Mouse (Mus musculus) E14TG2a.4 (cell line): Measurements from ENCODE around the gene Cnot8.

Source experiments
- CTCF ChIP-seq: conservative IDR thresholded peaks from 2 replicates; pipeline ENCODE4 v1.5.1; 2014; ENCODE audit warnings: low read length
- POU5F1 ChIP-seq: IDR thresholded peaks from 2 replicates; pipeline ENCODE4 v1.6.1; 2014; ENCODE audit warnings: low read length, borderline replicate concordance

GRCm38 (mm10) chr11:58143704-58144426 lies 39.9 kb downstream of the Cnot8 start:
- TF ChIP-seq CTCF, result no peak
- TF ChIP-seq POU5F1, result no peak
